Mouse (Mus musculus) heart, adult 2 months (tissue): Measurements from ENCODE around the gene Polr3c. TPM values are rescaled to one million over a fixed set of nuclear protein-coding genes. Genes with fewer than 3 reads are reported as not detected.

Experiments used
- DNase-seq, 2 experiments: peaks; one replicate each; pipeline ENCODE4 v3.0.0; 2021
- H3K27ac ChIP-seq: fragments of 200-600 bp; 2 replicates; pipeline ENCODE4 v1.8.1; 2022
- H3K27me3 ChIP-seq: fragments of 200-500 bp; 2 replicates; pipeline ENCODE4 v1.6.1; 2012; ENCODE audit warnings: mild to moderate bottlenecking, low read length, inconsistent platforms, mixed read lengths; ENCODE audit not compliant: control insufficient read depth, insufficient read depth
- H3K36me3 ChIP-seq: fragments of 200-500 bp; 2 replicates; pipeline ENCODE4 v1.6.1; 2012; ENCODE audit warnings: low read length, inconsistent platforms; ENCODE audit not compliant: control insufficient read depth, insufficient read depth
- H3K4me1 ChIP-seq: fragments of 200-500 bp; 2 replicates; pipeline ENCODE4 v1.6.1; 2011; ENCODE audit warnings: low read length; ENCODE audit not compliant: control insufficient read depth, insufficient read depth
- H3K4me3 ChIP-seq: fragments of 200-600 bp; 2 replicates; pipeline ENCODE4 v1.8.1; 2022
- H3K79me2 ChIP-seq: fragments of 200-500 bp; replicated peaks from 2 replicates; pipeline ENCODE4 v1.6.1; 2012; ENCODE audit warnings: mild to moderate bottlenecking, inconsistent platforms, low read length, moderate library complexity, mixed read lengths; ENCODE audit not compliant: control insufficient read depth, insufficient read depth
- H3K9ac ChIP-seq: fragments of 200-500 bp; 2 replicates; pipeline ENCODE4 v1.6.1; 2012; ENCODE audit warnings: low read depth, mild to moderate bottlenecking, control low read depth, inconsistent platforms, low read length, mixed read lengths
- CTCF ChIP-seq: fragments of 200-600 bp; IDR thresholded peaks from 2 replicates; pipeline ENCODE4 v1.8.1; 2022; ENCODE audit warnings: antibody characterized with exemption, mild to moderate bottlenecking, moderate library complexity
- EP300 ChIP-seq: fragments of 200-500 bp; IDR thresholded peaks from 2 replicates; pipeline ENCODE4 v1.6.1; 2011; ENCODE audit warnings: low read depth, low read length, control low read depth; ENCODE audit not compliant: insufficient read depth
- POLR2A ChIP-seq: fragments of 200-500 bp; IDR thresholded peaks from 2 replicates; pipeline ENCODE4 v1.6.1; 2011; ENCODE audit warnings: mild to moderate bottlenecking, low read depth, low read length, control low read depth; ENCODE audit not compliant: insufficient read depth
- WGBS: fragments of 180-500 bp; shearing (Covaris S2); methylation state at CpG from one replicate; pipeline ENCODE4 v1.1.7; 2018; 5-methylcytosine and 5-hydroxymethylcytosine counted together
- intact Hi-C: fragments of 180-260 bp; cut with DNase I; formaldehyde crosslinking; loops from one replicate; pipeline ENCODE4 v1.15.1; 2025
- polyA plus RNA-seq: library from polyadenylated mRNA; depleted of rRNA; stranded (reverse); fragments of >200 nt; gene quantifications from 2 replicates; pipeline ENCODE4 v1.2.3, GENCODE M21; 2012
- total RNA-seq, 2 experiments: library from RNA; stranded (reverse); gene quantifications; 2 replicates each; pipeline ENCODE4 v1.2.3; 2021

The Polr3c gene
- total and polyA plus RNA-seq, 3 experiments: 21.2 to 24.4 (median 22.4) TPM

DNA sequence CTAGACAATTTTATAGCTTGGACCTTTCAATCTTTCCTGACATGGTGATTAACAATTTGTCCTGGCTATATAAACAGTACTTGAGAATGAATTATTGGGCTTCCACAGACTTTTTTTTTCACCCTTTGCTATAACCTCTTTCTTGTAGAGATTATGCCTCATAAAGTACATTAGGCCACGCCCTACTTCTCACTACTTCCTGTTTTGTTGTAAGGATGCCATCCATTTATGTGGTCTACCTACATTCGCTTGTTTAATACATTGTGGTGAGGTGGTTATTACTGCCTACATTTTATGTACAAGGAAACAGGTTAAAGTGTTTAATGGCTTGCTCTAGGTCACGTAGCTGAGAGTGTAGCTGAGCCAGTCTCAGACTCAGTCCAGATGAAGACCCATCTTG is 52.3 kb downstream of the Polr3c start:
- H3K79me2 ChIP-seq: no peaks in the 10 kb centered on the region
- no peaks in the 10 kb centered on the region for H3K27me3 ChIP-seq
- H3K4me3 ChIP-seq: no peak overlapping the region
- WGBS: 86% methylated on average over 3 of the region's 3 CpGs
- intact Hi-C loops: no loop called here
- H3K4me1 ChIP-seq: no peaks in the 10 kb centered on the region
- TF ChIP-seq CTCF (no peak), POLR2A (no peak), EP300 (no peak)
- no peaks in the 10 kb centered on the region for H3K36me3 ChIP-seq
- H3K9ac ChIP-seq: no peak overlapping the region
- DNase-seq: no peak
- H3K27ac ChIP-seq: no peak overlapping the region

DNA sequence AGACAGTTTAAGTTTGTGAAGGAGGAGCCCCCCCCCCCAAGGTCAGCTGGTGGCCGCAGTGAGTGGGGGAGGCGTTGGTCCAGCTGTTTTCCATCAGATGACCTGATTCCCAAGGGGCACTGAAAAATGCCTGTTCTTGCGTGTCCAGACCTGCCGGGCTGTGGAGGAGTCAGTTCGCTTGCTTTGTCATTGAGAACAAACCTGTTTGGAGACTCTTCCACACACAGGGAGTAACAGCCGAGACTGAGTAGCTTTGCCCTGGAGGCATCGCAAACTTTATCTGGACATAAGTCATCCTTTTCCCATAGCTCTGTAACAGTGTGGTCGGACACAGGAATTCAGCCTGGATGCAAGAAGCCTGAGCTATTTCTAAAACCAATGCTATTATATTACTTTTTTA is 53.0 kb downstream of the Polr3c start:
- intact Hi-C loops: no loop called here
- Histone ChIP-seq H3K9ac (no peak overlapping the region), H3K27me3 (no peaks in the 10 kb centered on the region), H3K27ac (no peak overlapping the region), H3K4me1 (peaks cover 1% of the 10 kb centered on the region; the same call in 1 of the 2 replicates), H3K36me3 (no peaks in the 10 kb centered on the region), H3K4me3 (no peak overlapping the region), H3K79me2 (no peaks in the 10 kb centered on the region)
- 62% methylated on average over 8 of the region's 8 CpGs for WGBS
- no peak for DNase-seq
- TF ChIP-seq EP300 (no peak), POLR2A (no peak), CTCF (no peak)

DNA sequence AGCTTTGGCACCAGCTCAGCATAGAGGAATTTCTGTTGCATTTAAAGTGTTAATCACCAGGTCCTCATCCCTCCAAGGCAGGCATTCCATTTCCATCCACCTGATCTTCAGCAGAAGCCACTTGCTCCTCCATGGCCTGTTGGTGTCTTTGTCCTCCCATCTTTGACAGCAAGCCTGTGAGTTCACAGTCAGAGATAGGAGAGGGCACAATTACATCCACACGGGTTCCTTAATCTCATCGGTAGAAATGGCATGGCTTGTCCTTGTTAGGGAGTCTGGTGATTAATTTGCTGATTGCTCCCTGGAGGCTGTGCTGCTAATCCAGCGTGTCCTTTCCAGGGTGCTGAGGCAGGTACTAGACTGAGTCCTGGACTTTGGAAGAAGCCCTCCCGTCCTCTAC is 53.9 kb downstream of the Polr3c start:
- no peaks in the 10 kb centered on the region for H3K27me3 ChIP-seq
- 77% methylated on average over 4 of the region's 4 CpGs for WGBS
- no peak for DNase-seq
- no peak overlapping the region for H3K27ac ChIP-seq
- no peak for TF ChIP-seq CTCF
- TF ChIP-seq POLR2A: no peak
- no peak for TF ChIP-seq EP300
- H3K79me2 ChIP-seq: no peaks in the 10 kb centered on the region
- intact Hi-C loops: no loop called here
- H3K4me3 ChIP-seq: no peak overlapping the region
- H3K36me3 ChIP-seq: no peaks in the 10 kb centered on the region
- peaks cover 1% of the 10 kb centered on the region; the same call in 1 of the 2 replicates for H3K4me1 ChIP-seq
- no peak overlapping the region for H3K9ac ChIP-seq

DNA sequence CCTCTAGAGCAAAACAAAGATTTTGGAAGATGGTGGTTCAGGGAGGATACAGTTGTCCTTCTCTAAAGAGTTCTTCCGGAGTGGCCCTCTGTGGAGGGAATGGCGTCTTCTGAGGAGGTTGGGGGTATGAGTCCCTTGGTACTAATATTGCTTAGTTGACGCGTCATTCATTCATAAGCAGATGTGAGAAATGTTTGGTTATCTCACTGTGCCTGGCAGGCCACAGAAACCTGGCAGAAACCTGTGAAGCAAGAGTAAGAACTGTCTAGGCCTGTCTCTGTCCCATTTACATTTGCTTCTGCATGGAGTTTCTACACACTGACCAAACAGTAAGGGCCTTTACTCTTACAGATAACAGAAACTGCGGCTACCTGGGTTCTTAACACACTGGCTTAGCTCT is 55.9 kb downstream of the Polr3c start:
- Histone ChIP-seq H3K27ac (no peak overlapping the region), H3K4me3 (no peak overlapping the region), H3K4me1 (peaks cover 1% of the 10 kb centered on the region; the same call in 1 of the 2 replicates), H3K79me2 (no peaks in the 10 kb centered on the region), H3K9ac (no peak overlapping the region), H3K27me3 (no peaks in the 10 kb centered on the region), H3K36me3 (no peaks in the 10 kb centered on the region)
- TF ChIP-seq EP300: no peak
- no peak for TF ChIP-seq CTCF
- no peak for TF ChIP-seq POLR2A
- DNase-seq: no peak
- intact Hi-C loops: no loop called here
- 97% methylated on average over 5 of the region's 5 CpGs for WGBS

DNA sequence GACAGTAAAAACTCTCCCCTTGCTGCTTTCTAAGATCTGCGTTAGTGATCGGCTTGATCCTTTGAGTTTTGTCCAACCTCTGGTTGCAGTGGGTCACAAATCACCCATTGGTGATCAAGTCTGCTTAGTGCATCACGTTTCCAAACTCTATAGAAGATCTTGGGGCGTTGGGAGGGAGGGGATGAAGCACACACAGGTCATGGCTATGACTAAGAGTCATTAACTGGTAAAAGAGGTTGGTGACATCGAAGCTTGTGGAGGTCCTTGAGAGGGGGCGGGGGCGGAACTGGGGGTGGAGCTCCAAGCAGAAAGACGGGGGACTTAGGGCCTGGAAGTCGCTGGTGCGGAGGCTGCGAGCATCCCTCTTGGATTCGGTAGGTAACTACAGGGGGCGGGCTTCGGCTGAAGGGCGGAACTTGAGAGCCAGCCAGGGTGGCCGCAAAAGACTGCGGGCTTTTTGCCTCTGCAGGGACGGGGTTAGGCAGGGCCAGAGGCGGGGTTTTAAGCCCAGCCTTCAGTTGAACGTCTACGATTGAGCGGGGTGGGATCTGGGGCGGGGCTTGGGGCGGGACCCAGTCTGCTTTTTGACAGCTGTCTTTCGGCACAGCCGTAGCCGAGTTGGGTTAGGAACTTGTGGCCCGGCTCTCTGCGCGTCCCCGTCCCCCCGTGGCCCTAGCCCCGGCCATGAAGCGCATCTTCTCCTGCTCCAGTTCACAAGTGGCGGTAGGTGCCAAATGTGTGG is 57.5 kb downstream of the Polr3c start, which contains the start of gene Ankrd35:
Gene Ankrd35, plus strand, starts transcription at position 405 of the 742 bp plus-strand sequence.
- WGBS: 6% methylated on average over 35 of the region's 35 CpGs
- Histone ChIP-seq H3K4me1 (peaks cover 1% of the 10 kb centered on the region; the same call in 1 of the 2 replicates), H3K79me2 (no peaks in the 10 kb centered on the region), H3K27me3 (no peaks in the 10 kb centered on the region), H3K9ac (peak within 1 kb of the TSS; percentile 58), H3K36me3 (no peaks in the 10 kb centered on the region), H3K4me3 (peak within 1 kb of the TSS; percentile 53), H3K27ac (peak within 1 kb of the TSS; percentile 3)
- intact Hi-C loops: loop anchor here (5.0 kb wide), 1 partner anchor 37 kb away; the partner anchor contains the start of gene Nudt17
- TF ChIP-seq CTCF (peak; percentile 53), POLR2A (no peak)
- peak; percentile 82 to 87 for DNase-seq

DNA sequence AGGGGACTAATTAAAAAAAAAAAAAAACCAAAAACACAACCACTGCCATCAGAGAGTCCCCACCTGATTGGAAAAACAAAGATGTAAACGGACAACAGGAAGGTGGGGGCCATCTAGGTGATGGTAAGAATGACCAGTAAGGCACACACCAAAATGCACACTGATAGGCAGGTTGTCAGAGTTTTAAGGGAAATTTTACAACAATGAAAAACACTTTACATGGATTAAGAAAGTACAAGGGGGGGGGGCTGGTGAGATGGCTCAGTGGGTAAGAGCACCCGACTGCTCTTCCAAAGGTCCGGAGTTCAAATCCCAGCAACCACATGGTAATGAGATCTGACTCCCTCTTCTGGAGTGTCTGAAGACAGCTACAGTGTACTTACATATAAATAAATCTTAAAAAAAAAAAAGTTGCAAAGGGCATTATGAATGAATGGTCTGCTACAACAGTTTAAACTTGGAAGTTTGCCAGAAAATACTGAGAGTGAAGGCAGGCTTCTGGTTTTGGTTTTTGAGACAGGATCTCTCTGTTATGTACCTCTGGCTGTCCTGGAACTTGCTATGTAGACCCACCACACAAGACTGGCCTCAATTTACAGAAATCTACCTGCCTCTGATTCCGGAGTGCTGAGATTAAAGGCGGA is 58.9 kb downstream of the Polr3c start:
- no peak overlapping the region for H3K9ac ChIP-seq
- H3K27ac ChIP-seq: no peak overlapping the region
- TF ChIP-seq POLR2A (no peak), EP300 (no peak), CTCF (no peak)
- no peaks in the 10 kb centered on the region for H3K27me3 ChIP-seq
- H3K4me3 ChIP-seq: no peak overlapping the region
- no peaks in the 10 kb centered on the region for H3K79me2 ChIP-seq
- no peak for DNase-seq
- WGBS: 88% methylated on average over 5 of the region's 5 CpGs
- no peaks in the 10 kb centered on the region for H3K36me3 ChIP-seq
- intact Hi-C loops: loop anchor here (5.0 kb wide), 1 partner anchor 39 kb away; the partner anchor contains the start of gene Nudt17
- H3K4me1 ChIP-seq: peaks cover 3% of the 10 kb centered on the region; the same call in 1 of the 2 replicates
